Mouse (Mus musculus) kidney, adult 2 months (tissue): ENCODE measurements at regions not wholly inside any gene's neighbourhood (a gene's known extent, or its start where the extent isn't known, plus 50 kb on each side); places are given as distances from the start of the nearest gene placed in this dataset.

Source experiments
- CTCF ChIP-seq: fragments of 200-500 bp; conservative IDR thresholded peaks from 2 replicates; pipeline ENCODE4 v1.5.1; 2011; ENCODE audit warnings: low read depth, mild to moderate bottlenecking, control low read depth, low read length, moderate library complexity, mixed read lengths; ENCODE audit not compliant: insufficient read depth, insufficient read length
- POLR2A ChIP-seq: fragments of 200-500 bp; IDR thresholded peaks from one replicate; pipeline ENCODE4 v1.6.1; 2011; ENCODE audit warnings: low read depth, low read length, control low read depth

- no peak for TF ChIP-seq CTCF
- TF ChIP-seq POLR2A, result no peak
These were observed 136.8 kb upstream of the Zfp703 start for GRCm38 (mm10) chr8:26840286-26840685.
